Mouse (Mus musculus): ENCODE measurements around the gene Mill2. TPM values are rescaled to one million over a fixed set of nuclear protein-coding genes. Genes with fewer than 3 reads are reported as not detected.

Gene Mill2
- 2.6 and 3.1 TPM in 2 replicates for polyA plus RNA-seq (2015; fragmentation: Nextera tagmentation; extraction: Ambion mirVana)

DNA sequence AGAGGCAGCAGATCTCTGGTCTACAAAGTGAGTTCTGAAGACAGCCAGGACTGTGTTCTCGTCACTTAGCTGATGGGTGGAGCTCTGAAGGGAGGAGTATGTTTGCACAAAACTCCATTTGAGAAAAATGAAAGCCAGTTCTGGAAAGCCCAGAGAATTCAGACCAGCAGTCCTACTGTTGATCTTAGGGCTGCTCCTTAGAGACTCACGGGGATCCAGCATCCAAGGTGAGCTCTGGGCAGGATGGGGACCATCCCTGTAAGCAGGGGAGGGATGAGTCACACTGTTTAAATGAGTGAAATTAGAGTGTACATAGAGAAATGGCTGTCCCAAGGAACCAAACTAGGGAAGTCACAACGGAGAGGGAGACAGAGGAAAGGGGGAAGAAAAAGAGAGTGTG, at the start of gene Mill2:
Gene Mill2, plus strand, starts transcription at position 102 of the 400 bp plus-strand sequence.

DNA sequence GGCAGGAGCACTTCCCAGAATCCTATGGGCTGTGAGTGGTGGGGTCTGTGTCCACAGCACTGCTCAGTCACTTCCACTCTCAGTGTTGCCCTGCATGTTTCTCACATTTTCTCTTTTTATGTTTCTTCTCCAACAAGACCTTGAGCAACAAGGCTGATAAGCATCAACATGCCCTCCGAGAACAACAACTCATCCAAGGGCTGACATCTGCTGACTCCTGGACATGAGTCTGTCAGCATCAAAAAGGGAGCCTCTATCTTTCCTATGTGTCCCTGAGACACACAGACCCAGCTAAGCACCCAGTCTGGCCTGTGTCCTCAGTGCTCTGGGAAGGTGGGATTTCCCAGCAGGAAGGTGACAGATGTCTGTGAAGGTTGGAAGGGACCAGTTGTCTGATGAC, 41.3 kb upstream of the Mill2 start, which contains the start of gene Psg19:
Gene Psg19, minus strand, starts transcription at position 101 of the 400 bp plus-strand sequence.

DNA sequence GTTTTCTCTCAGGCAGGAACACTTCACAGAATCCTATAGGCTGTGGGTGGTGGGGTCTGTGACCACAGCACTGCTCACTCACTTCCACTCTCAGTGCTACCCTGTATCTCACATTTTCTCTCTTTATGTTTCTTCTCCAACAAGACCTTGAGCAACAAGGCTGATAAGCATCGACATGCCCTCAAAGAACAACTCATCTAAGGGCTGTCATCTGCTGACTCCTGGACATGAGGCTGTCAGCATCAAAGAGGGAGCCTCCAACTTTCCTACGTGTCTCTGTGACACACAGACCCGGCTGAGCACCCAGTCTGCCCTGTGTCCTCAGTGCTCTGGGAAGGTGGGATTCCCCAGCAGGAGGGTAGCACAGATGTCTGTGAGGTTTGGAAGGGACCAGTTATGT, 18.3 kb upstream of the Mill2 start, which contains the start of gene Psg17:
Gene Psg17, minus strand, starts transcription at position 101 of the 400 bp plus-strand sequence.

DNA sequence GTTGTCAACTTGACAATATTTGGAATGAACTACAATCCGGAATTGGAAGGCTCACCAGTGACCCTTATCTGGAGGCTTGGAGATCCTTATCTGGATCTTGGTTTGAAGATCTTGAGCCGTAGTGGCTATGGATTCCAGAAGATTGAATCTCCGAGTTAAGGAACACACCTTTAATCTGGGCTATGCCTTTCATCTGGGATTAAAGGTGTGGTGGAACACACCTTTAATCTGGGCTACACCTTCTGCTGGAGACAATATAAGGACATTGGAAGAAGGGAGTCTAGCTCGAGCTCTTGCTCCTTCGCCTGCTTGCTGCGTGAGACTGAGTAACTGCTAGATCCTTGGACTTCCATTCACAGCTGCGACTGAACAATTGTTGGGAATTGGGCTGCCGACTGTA, 31.3 kb downstream of the Mill2 start, which contains the start of gene Pglyrp1:
Gene Pglyrp1, plus strand, starts transcription at position 301 of the 400 bp plus-strand sequence.

GRCm38 (mm10) chr7:18910241-18910831, 70.6 kb downstream of the Mill2 start, which contains the start of gene Ccdc61:
Ccdc61 (minus strand) TSS chr7:18910415.

Other genes with a start within 250 kb of the Mill2 start
- gene Psg23, start 223.5 kb upstream of the Mill2 start, polyA plus RNA-seq (2015; fragmentation: Nextera tagmentation; extraction: Ambion mirVana), result not detected in 2 replicates
- gene Psg21, start 183.2 kb upstream of the Mill2 start, polyA plus RNA-seq (2015; fragmentation: Nextera tagmentation; extraction: Ambion mirVana), result not detected in 2 replicates
- gene Psg20, start 153.8 kb upstream of the Mill2 start, polyA plus RNA-seq (2015; fragmentation: Nextera tagmentation; extraction: Ambion mirVana), result not detected in 2 replicates
- not detected in 2 replicates for gene Psg22, start 121.9 kb upstream of the Mill2 start, polyA plus RNA-seq (2015; fragmentation: Nextera tagmentation; extraction: Ambion mirVana)
- not detected in 2 replicates for gene Psg19, start 41.4 kb upstream of the Mill2 start, polyA plus RNA-seq (2015; fragmentation: Nextera tagmentation; extraction: Ambion mirVana)
- gene Psg17, start 18.4 kb upstream of the Mill2 start, polyA plus RNA-seq (2015; fragmentation: Nextera tagmentation; extraction: Ambion mirVana), result 0.06 and 0.10 TPM in 2 replicates
- gene Pglyrp1, start 31.4 kb downstream of the Mill2 start, polyA plus RNA-seq (2015; fragmentation: Nextera tagmentation; extraction: Ambion mirVana), result 2.7 and 5.1 TPM in 2 replicates
- gene Ccdc61, start 70.4 kb downstream of the Mill2 start, polyA plus RNA-seq (2015; fragmentation: Nextera tagmentation; extraction: Ambion mirVana), result 11.8 and 12.3 TPM in 2 replicates
- gene Nova2, start 85.9 kb downstream of the Mill2 start, polyA plus RNA-seq (2015; fragmentation: Nextera tagmentation; extraction: Ambion mirVana), result 0.19 and 0.20 TPM in 2 replicates
- not detected in 2 replicates for gene Nanos2, start 147.4 kb downstream of the Mill2 start, polyA plus RNA-seq (2015; fragmentation: Nextera tagmentation; extraction: Ambion mirVana)
- 2.3 and 2.4 TPM in 2 replicates for gene Mypop, start 151.3 kb downstream of the Mill2 start, polyA plus RNA-seq (2015; fragmentation: Nextera tagmentation; extraction: Ambion mirVana)
- 7.5 and 8.1 TPM in 2 replicates for gene Irf2bp1, start 164.1 kb downstream of the Mill2 start, polyA plus RNA-seq (2015; fragmentation: Nextera tagmentation; extraction: Ambion mirVana)
- not detected in 2 replicates for gene Foxa3, start 183.6 kb downstream of the Mill2 start, polyA plus RNA-seq (2015; fragmentation: Nextera tagmentation; extraction: Ambion mirVana)
- gene Sympk, start 184.4 kb downstream of the Mill2 start, polyA plus RNA-seq (2015; fragmentation: Nextera tagmentation; extraction: Ambion mirVana), result 10.3 and 10.6 TPM in 2 replicates
- gene Rsph6a, start 214.7 kb downstream of the Mill2 start, polyA plus RNA-seq (2015; fragmentation: Nextera tagmentation; extraction: Ambion mirVana), result not detected in 2 replicates
- gene Dmwd, start 236.3 kb downstream of the Mill2 start, polyA plus RNA-seq (2015; fragmentation: Nextera tagmentation; extraction: Ambion mirVana), result 7.3 and 9.4 TPM in 2 replicates
- gene Dmpk, start 243.9 kb downstream of the Mill2 start, polyA plus RNA-seq (2015; fragmentation: Nextera tagmentation; extraction: Ambion mirVana), result 567 and 705 TPM in 2 replicates